Mouse (Mus musculus) heart, embryonic 15.5 days (tissue): Measurements from ENCODE around the gene Slc29a1. TPM values are rescaled to one million over a fixed set of nuclear protein-coding genes. Genes with fewer than 3 reads are reported as not detected.
A peak's percentile ranks its signal among the peaks of the same experiment; 100 is the strongest.
"Not testable (repeated sequence)": the region's sequence is repeated elsewhere in the genome, so short reads cannot be mapped to it uniquely, and the experiment has no call there.

Source experiments
- ATAC-seq: fragments of 200-750 bp; cut with Nextera tagmentation; replicated peaks from 2 replicates; pipeline ENCODE4 v1.8.0; 2017; ENCODE audit warnings: low read depth, moderate TSS enrichment; ENCODE audit not compliant: insufficient number of reproducible peaks, insufficient read depth, low FRiP score
- H3K27ac ChIP-seq: fragments of 300-500 bp; sonication (generic); 2 replicates; pipeline ENCODE4 v1.5.1; 2015; ENCODE audit warnings: mild to moderate bottlenecking, inconsistent platforms
- H3K27me3 ChIP-seq: fragments of 300-500 bp; sonication (generic); 2 replicates; pipeline ENCODE4 v1.6.1; 2015; ENCODE audit warnings: inconsistent platforms
- H3K36me3 ChIP-seq: fragments of 300-500 bp; sonication (generic); 2 replicates; pipeline ENCODE4 v1.6.1; 2015; ENCODE audit warnings: mild to moderate bottlenecking, inconsistent platforms
- H3K4me1 ChIP-seq: fragments of 300-500 bp; sonication (generic); replicated peaks from 2 replicates; pipeline ENCODE4 v1.6.1; 2015; ENCODE audit warnings: inconsistent platforms
- H3K4me2 ChIP-seq: fragments of 300-500 bp; sonication (generic); 2 replicates; pipeline ENCODE4 v1.6.1; 2015; ENCODE audit warnings: inconsistent platforms, mild to moderate bottlenecking, moderate library complexity
- H3K4me3 ChIP-seq: fragments of 300-500 bp; sonication (generic); 2 replicates; pipeline ENCODE4 v1.5.1; 2015; ENCODE audit warnings: mild to moderate bottlenecking, inconsistent platforms
- H3K9ac ChIP-seq: fragments of 300-500 bp; sonication (generic); 2 replicates; pipeline ENCODE4 v1.6.1; 2015; ENCODE audit warnings: mild to moderate bottlenecking, inconsistent platforms
- H3K9me3 ChIP-seq: fragments of 300-500 bp; sonication (generic); replicated peaks from 2 replicates; pipeline ENCODE4 v1.6.1; 2016; ENCODE audit warnings: inconsistent platforms
- WGBS: fragments of 180-500 bp; shearing (Covaris S2); methylation state at CpG from one replicate; pipeline ENCODE4 v1.1.7; 2015; ENCODE audit warnings: mixed read lengths; 5-methylcytosine and 5-hydroxymethylcytosine counted together
- polyA plus RNA-seq: library from polyadenylated mRNA; unstranded; fragments of >200 nt; fragmentation: Nextera tagmentation; extraction: Ambion mirVana; gene quantifications from 2 replicates; pipeline ENCODE4 v1.2.1, GENCODE M21; 2015

Slc29a1 gene
- polyA plus RNA-seq, 1 experiment from 2014 or later: 90.9 TPM

- Histone ChIP-seq H3K9me3 (no peaks in the 10 kb centered on the region), H3K4me1 (peaks cover 28% of the 10 kb centered on the region), H3K27me3 (peaks cover 3% of the 10 kb centered on the region; the same call in 1 of the 2 replicates), H3K4me3 (no peak overlapping the region), H3K36me3 (no peaks in the 10 kb centered on the region), H3K4me2 (no peak overlapping the region), H3K9ac (no peak overlapping the region), H3K27ac (peak overlapping the region; percentile 76; the same call in 1 of the 2 replicates)
- ATAC-seq: no peak
- 45% methylated on average over 3 of the region's 3 CpGs for WGBS
These were observed 28.8 kb upstream of the Slc29a1 start for GRCm38 (mm10) chr17:45628160-45628559.

- Histone ChIP-seq H3K4me2 (peak overlapping the region; percentile 52), H3K9me3 (no peaks in the 10 kb centered on the region), H3K4me1 (peaks cover 28% of the 10 kb centered on the region), H3K27ac (no peak overlapping the region), H3K9ac (peak overlapping the region; percentile 47; the same call in 1 of the 2 replicates), H3K4me3 (no peak overlapping the region; the same call in 1 of the 2 replicates), H3K36me3 (no peaks in the 10 kb centered on the region), H3K27me3 (peaks cover 3% of the 10 kb centered on the region; the same call in 1 of the 2 replicates)
- 26% methylated on average over 15 of the region's 15 CpGs for WGBS
- no peak for ATAC-seq
These were observed 27.2 kb upstream of the Slc29a1 start for GRCm38 (mm10) chr17:45626577-45627134.

DNA sequence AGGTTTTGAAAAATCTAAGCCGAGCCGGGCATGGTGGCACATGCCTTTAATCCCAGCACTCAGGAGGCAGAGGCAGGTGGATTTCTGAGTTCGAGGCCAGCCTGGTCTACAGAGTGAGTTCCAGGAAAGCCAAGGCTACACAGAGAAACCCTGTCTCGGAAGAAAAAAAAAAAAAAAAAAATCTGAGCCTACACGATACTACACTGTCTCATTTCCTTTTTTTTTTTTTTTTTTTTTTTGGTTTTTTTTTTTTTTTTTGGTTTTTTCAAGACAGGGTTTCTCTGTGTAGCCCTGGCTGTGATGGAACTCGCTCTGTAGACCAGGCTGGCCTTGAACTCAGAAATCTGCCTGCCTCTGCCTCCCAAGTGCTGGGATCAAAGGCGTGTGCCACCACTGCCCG lies 24.0 kb upstream of the Slc29a1 start:
- 85% methylated on average over 8 of the region's 8 CpGs for WGBS
- not testable (repeated sequence) for H3K9ac ChIP-seq, H3K4me2 ChIP-seq, H3K27me3 ChIP-seq, ATAC-seq, H3K27ac ChIP-seq, H3K4me3 ChIP-seq, H3K9me3 ChIP-seq, H3K36me3 ChIP-seq
- H3K4me1 ChIP-seq: peaks cover 20% of the 10 kb centered on the region; the same call in 1 of the 2 replicates

DNA sequence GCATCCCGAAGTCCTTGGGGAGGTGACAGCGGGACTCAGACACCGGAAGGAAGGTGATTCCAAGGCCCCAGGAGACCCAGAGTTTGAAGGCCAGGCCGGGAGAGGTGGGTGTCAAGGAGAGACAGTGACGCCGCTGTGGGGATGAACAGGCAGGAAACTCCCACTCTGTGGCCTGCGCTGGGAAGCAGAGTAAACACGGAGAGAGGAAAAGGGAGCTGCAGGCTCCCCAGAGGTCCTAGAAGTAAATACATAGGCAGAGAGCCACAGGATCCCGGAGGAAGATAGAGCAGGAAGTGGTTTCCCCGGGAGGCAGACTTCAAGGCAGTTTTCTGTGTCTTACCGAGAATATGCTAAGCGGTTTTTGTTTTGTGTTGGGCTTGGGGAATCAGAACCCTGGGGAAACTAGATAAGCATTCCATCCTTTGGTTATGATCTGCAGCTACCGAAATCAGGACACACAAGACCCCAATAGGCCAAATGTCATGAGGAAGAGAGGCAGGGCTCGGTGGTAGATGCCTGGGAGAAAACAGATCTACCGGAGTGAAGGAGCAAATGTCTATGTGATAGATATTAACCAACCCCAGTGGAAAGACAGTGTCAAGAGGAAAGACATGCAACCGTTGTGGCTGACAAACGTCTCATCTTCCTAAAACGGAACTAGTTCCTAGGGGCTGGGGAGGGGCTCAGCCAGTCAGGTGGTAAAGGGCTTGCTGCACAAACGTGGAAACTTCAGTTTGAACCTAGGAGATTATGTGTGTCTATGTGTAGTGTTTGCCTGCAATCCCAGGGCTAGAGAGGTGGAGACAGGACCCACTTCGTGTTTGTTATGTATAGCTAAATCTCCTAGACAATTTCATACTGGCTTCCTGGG lies 20.2 kb upstream of the Slc29a1 start:
- no peaks in the 10 kb centered on the region for H3K27me3 ChIP-seq
- peak overlapping the region; percentile 43 for H3K4me2 ChIP-seq
- no peaks in the 10 kb centered on the region for H3K36me3 ChIP-seq
- H3K4me3 ChIP-seq: peak overlapping the region; percentile 7
- H3K9ac ChIP-seq: no peak overlapping the region
- ATAC-seq: 0 out of 2 replicates have a peak, but pooled peaks have one; percentile 72
- no peaks in the 10 kb centered on the region for H3K9me3 ChIP-seq
- H3K27ac ChIP-seq: peak overlapping the region; percentile 75
- peaks cover 13% of the 10 kb centered on the region; the same call in 1 of the 2 replicates for H3K4me1 ChIP-seq
- 22% methylated on average over 20 of the region's 20 CpGs for WGBS

DNA sequence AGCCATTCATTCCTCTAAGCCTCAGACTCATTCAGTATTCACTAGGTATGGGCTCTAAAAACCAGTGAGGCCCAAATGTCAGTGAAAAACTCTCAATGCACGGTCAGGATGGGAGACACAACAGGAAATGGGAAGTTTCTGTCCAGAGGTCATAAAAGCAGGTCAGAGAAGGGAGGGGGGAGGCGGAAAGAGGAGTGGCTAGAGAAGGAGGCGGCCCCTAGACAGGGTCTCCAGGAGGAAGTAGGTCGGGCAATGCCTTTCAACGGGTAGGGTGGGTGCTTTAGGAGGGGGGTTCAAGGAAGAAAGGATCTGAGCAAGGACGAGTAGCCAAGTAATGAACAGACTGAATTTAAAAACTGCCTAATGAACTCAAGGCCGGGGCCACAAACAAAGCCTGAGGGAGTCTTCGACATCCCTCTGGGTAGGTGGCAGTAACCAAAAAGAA lies 19.6 kb upstream of the Slc29a1 start:
- WGBS: 29% methylated on average over 8 of the region's 8 CpGs
- peak overlapping the region; percentile 43 for H3K4me2 ChIP-seq
- H3K4me3 ChIP-seq: peak overlapping the region; percentile 7
- no peaks in the 10 kb centered on the region for H3K27me3 ChIP-seq
- no peak overlapping the region for H3K9ac ChIP-seq
- peaks cover 13% of the 10 kb centered on the region; the same call in 1 of the 2 replicates for H3K4me1 ChIP-seq
- peak overlapping the region; percentile 75 for H3K27ac ChIP-seq
- no peaks in the 10 kb centered on the region for H3K9me3 ChIP-seq
- ATAC-seq: peak; percentile 78; the same call in 1 of the 2 replicates
- no peaks in the 10 kb centered on the region for H3K36me3 ChIP-seq

- Histone ChIP-seq H3K9ac (no peak overlapping the region), H3K36me3 (no peaks in the 10 kb centered on the region), H3K4me1 (peaks cover 13% of the 10 kb centered on the region; the same call in 1 of the 2 replicates), H3K9me3 (no peaks in the 10 kb centered on the region), H3K4me2 (no peak overlapping the region), H3K4me3 (no peak overlapping the region), H3K27me3 (no peaks in the 10 kb centered on the region), H3K27ac (no peak overlapping the region)
- 84% methylated on average over 6 of the region's 6 CpGs for WGBS
- ATAC-seq: no peak
These were observed 18.2 kb upstream of the Slc29a1 start for GRCm38 (mm10) chr17:45617655-45618054.

- ATAC-seq: no peak
- no peak overlapping the region for H3K4me2 ChIP-seq
- no peak overlapping the region for H3K4me3 ChIP-seq
- H3K4me1 ChIP-seq: peaks cover 13% of the 10 kb centered on the region; the same call in 1 of the 2 replicates
- no peaks in the 10 kb centered on the region for H3K36me3 ChIP-seq
- WGBS: 77% methylated on average over 3 of the region's 3 CpGs
- no peak overlapping the region for H3K27ac ChIP-seq
- H3K9me3 ChIP-seq: no peaks in the 10 kb centered on the region
- H3K9ac ChIP-seq: no peak overlapping the region
- no peaks in the 10 kb centered on the region for H3K27me3 ChIP-seq
These were observed 17.3 kb upstream of the Slc29a1 start for GRCm38 (mm10) chr17:45616679-45617078.

DNA sequence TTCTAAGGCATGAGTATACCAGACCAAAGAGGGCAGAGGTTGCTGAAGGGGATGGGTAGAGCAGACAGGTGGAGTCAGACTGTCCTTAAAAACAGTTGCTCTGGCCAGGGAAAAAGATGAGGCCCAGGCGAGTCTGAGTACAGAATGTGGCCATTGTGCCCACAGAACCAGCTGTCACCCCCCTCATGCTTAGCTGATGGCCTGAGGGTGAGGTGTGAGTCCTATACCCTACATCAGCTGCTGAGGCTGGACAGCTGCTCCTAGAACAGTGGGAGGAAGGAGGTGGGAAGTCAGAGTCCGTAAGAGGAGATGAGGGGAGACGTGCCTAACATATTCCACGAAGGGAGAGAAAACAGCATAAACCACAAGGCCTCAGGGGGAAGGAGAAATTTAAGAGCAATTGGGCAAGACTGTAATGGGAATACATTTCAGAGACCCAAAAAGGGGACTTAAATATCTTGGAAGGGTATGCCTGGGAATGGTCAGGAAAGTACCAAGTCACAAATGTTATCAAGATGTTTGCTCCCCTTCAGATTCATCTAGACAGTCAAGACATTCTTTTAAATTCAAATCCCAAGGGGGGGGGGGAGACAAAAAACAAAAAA lies 16.7 kb upstream of the Slc29a1 start:
- no peak overlapping the region for H3K4me3 ChIP-seq
- WGBS: 58% methylated on average over 4 of the region's 4 CpGs
- no peak for ATAC-seq
- H3K9ac ChIP-seq: no peak overlapping the region
- no peaks in the 10 kb centered on the region for H3K27me3 ChIP-seq
- peaks cover 13% of the 10 kb centered on the region for H3K4me1 ChIP-seq
- no peak overlapping the region for H3K27ac ChIP-seq
- no peaks in the 10 kb centered on the region for H3K9me3 ChIP-seq
- no peaks in the 10 kb centered on the region for H3K36me3 ChIP-seq
- H3K4me2 ChIP-seq: no peak overlapping the region

- WGBS: 84% methylated on average over 7 of the region's 7 CpGs
- Histone ChIP-seq H3K27me3 (no peaks in the 10 kb centered on the region), H3K27ac (no peak overlapping the region), H3K4me1 (peaks cover 12% of the 10 kb centered on the region), H3K9ac (no peak overlapping the region), H3K4me2 (no peak overlapping the region), H3K9me3 (no peaks in the 10 kb centered on the region), H3K4me3 (no peak overlapping the region), H3K36me3 (no peaks in the 10 kb centered on the region)
- ATAC-seq: no peak
These were observed 13.5 kb upstream of the Slc29a1 start for GRCm38 (mm10) chr17:45612921-45613320.

- no peak overlapping the region for H3K27ac ChIP-seq
- 73% methylated on average over 8 of the region's 8 CpGs for WGBS
- H3K4me3 ChIP-seq: no peak overlapping the region
- peaks cover 12% of the 10 kb centered on the region for H3K4me1 ChIP-seq
- no peak overlapping the region for H3K9ac ChIP-seq
- no peak overlapping the region for H3K4me2 ChIP-seq
- no peaks in the 10 kb centered on the region for H3K27me3 ChIP-seq
- H3K36me3 ChIP-seq: no peaks in the 10 kb centered on the region
- ATAC-seq: no peak
- H3K9me3 ChIP-seq: no peaks in the 10 kb centered on the region
These were observed 12.6 kb upstream of the Slc29a1 start for GRCm38 (mm10) chr17:45612008-45612407.
